Mouse (Mus musculus) C2C12 (cell line): ENCODE data around the gene 4933427D14Rik.

Experiments
- CTCF ChIP-seq: IDR thresholded peaks from one replicate; pipeline ENCODE4 v1.5.1; 2011; ENCODE audit not compliant: control insufficient read depth, insufficient read depth, insufficient read length
- FOSL1 ChIP-seq: IDR thresholded peaks from one replicate; pipeline ENCODE4 v1.8.0; 2011; ENCODE audit warnings: mild to moderate bottlenecking, low read length; ENCODE audit not compliant: poor library complexity, insufficient read depth, severe bottlenecking
- MYOD1 ChIP-seq: IDR thresholded peaks from one replicate; pipeline ENCODE4 v1.6.1; 2011; ENCODE audit warnings: low read depth; ENCODE audit not compliant: control insufficient read depth, insufficient read length
- MYOG ChIP-seq: IDR thresholded peaks from one replicate; pipeline ENCODE4 v1.6.1; 2011; ENCODE audit not compliant: control insufficient read depth, insufficient read length; ENCODE audit errors: extremely low read depth
- USF1 ChIP-seq: IDR thresholded peaks from one replicate; pipeline ENCODE4 v1.6.1; 2011; ENCODE audit warnings: low read depth, mild to moderate bottlenecking, control low read depth, moderate library complexity

GRCm38 (mm10) chr11:72217116-72217515 lies 9.9 kb upstream of the 4933427D14Rik start:
- TF ChIP-seq MYOG (no peak), CTCF (no peak), USF1 (no peak), MYOD1 (no peak), FOSL1 (no peak)
